Mouse (Mus musculus) gastrocnemius, postnatal 25 days (tissue): ENCODE data around the gene Lclat1. TPM values are rescaled to one million over a fixed set of nuclear protein-coding genes. Genes with fewer than 3 reads are reported as not detected.

Source experiments
- DNase-seq: peaks from one replicate; pipeline ENCODE4 v3.0.0; 2022
- long read RNA-seq, 2 experiments: library from polyadenylated mRNA; stranded (forward); transcript quantifications; one replicate each; pipeline ENCODE4 v2.0.0; 2021
- total RNA-seq, 2 experiments: library from RNA; stranded (reverse); gene quantifications; 1 replicate in 1 of 2; 2 replicates in 1 of 2; pipeline ENCODE4 v1.2.3; 2021

Gene Lclat1
- total RNA-seq: 10 to 100 TPM; 12.6 to 14.9 TPM
- long read RNA-seq, experiment 1, partial matches to known transcripts: 0 of 2 reads
- long read RNA-seq, experiment 1, other reads (novel, unspliced or antisense): 2 of 2 reads
- long read RNA-seq, experiment 2, partial matches to known transcripts: 0 of 6 reads
- long read RNA-seq, experiment 2, other reads (novel, unspliced or antisense): 6 of 6 reads

GRCm38 (mm10) chr17:73107158-73108157 lies at the start of gene Lclat1:
Lclat1 (plus strand) TSS chr17:73107985.
- peak; percentile 93 for DNase-seq

GRCm38 (mm10) chr17:73058319-73058718 lies 49.5 kb upstream of the Lclat1 start:
- no peak for DNase-seq

- no peak for DNase-seq
These were observed 47.4 kb upstream of the Lclat1 start for GRCm38 (mm10) chr17:73060224-73060896.

- no peak for DNase-seq
These were observed 46.9 kb upstream of the Lclat1 start for GRCm38 (mm10) chr17:73060897-73061252.

- DNase-seq: no peak
These were observed 45.1 kb upstream of the Lclat1 start for GRCm38 (mm10) chr17:73062701-73063100.

GRCm38 (mm10) chr17:73063299-73063698 lies 44.5 kb upstream of the Lclat1 start:
- DNase-seq: no peak

- no peak for DNase-seq
These were observed 44.0 kb upstream of the Lclat1 start for GRCm38 (mm10) chr17:73063781-73064180.

- no peak for DNase-seq
These were observed 41.2 kb upstream of the Lclat1 start for GRCm38 (mm10) chr17:73066387-73067169.

- peak; percentile 16 for DNase-seq
These were observed 40.4 kb upstream of the Lclat1 start for GRCm38 (mm10) chr17:73067423-73067822.

GRCm38 (mm10) chr17:73068321-73068992 lies 39.3 kb upstream of the Lclat1 start:
- no peak for DNase-seq

GRCm38 (mm10) chr17:73070466-73070865 lies 37.3 kb upstream of the Lclat1 start:
- no peak for DNase-seq

- no peak for DNase-seq
These were observed 36.0 kb upstream of the Lclat1 start for GRCm38 (mm10) chr17:73071725-73072263.

GRCm38 (mm10) chr17:73072286-73072685 lies 35.5 kb upstream of the Lclat1 start:
- DNase-seq: peak; percentile 52

- DNase-seq: no peak
These were observed 33.2 kb upstream of the Lclat1 start for GRCm38 (mm10) chr17:73074631-73075030.

GRCm38 (mm10) chr17:73075238-73075890 lies 32.4 kb upstream of the Lclat1 start:
- no peak for DNase-seq

GRCm38 (mm10) chr17:73077638-73078037 lies 30.1 kb upstream of the Lclat1 start:
- no peak for DNase-seq

- no peak for DNase-seq
These were observed 26.2 kb upstream of the Lclat1 start for GRCm38 (mm10) chr17:73081360-73082133.

GRCm38 (mm10) chr17:73082506-73083196 lies 25.1 kb upstream of the Lclat1 start:
- no peak for DNase-seq
